Mouse (Mus musculus) forebrain, embryonic 13.5 days (tissue): ENCODE results near the gene Rpf2. TPM values are rescaled to one million over a fixed set of nuclear protein-coding genes. Genes with fewer than 3 reads are reported as not detected.

Experiments used
- ATAC-seq: fragments of 200-750 bp; cut with Nextera tagmentation; 2 replicates; pipeline ENCODE4 v1.8.0; 2017
- H3K27ac ChIP-seq: fragments of 300-500 bp; sonication (generic); 2 replicates; pipeline ENCODE4 v1.5.1; 2015; ENCODE audit warnings: inconsistent platforms, mild to moderate bottlenecking, moderate library complexity
- H3K27me3 ChIP-seq: fragments of 300-500 bp; sonication (generic); 2 replicates; pipeline ENCODE4 v1.6.1; 2015; ENCODE audit warnings: mild to moderate bottlenecking, inconsistent platforms
- H3K36me3 ChIP-seq: fragments of 300-500 bp; sonication (generic); 2 replicates; pipeline ENCODE4 v1.6.1; 2015; ENCODE audit warnings: mild to moderate bottlenecking, inconsistent platforms; ENCODE audit not compliant: poor library complexity, severe bottlenecking
- H3K4me1 ChIP-seq: fragments of 300-500 bp; sonication (generic); 2 replicates; pipeline ENCODE4 v1.6.1; 2015; ENCODE audit warnings: inconsistent platforms
- H3K4me2 ChIP-seq: fragments of 300-500 bp; sonication (generic); 2 replicates; pipeline ENCODE4 v1.6.1; 2015; ENCODE audit warnings: inconsistent platforms, mild to moderate bottlenecking, moderate library complexity
- H3K4me3 ChIP-seq: fragments of 300-500 bp; sonication (generic); 2 replicates; pipeline ENCODE4 v1.5.1; 2015; ENCODE audit warnings: mild to moderate bottlenecking, inconsistent platforms
- H3K9ac ChIP-seq: fragments of 300-500 bp; sonication (generic); 2 replicates; pipeline ENCODE4 v1.6.1; 2015; ENCODE audit warnings: mild to moderate bottlenecking, inconsistent platforms
- H3K9me3 ChIP-seq: fragments of 300-500 bp; sonication (generic); replicated peaks from 2 replicates; pipeline ENCODE4 v1.6.1; 2016; ENCODE audit warnings: inconsistent platforms
- WGBS: fragments of 180-500 bp; shearing (Covaris S2); methylation state at CpG from one replicate; pipeline ENCODE4 v1.1.7; 2015; 5-methylcytosine and 5-hydroxymethylcytosine counted together
- polyA plus RNA-seq: library from polyadenylated mRNA; unstranded; fragments of >200 nt; fragmentation: Nextera tagmentation; extraction: Ambion mirVana; gene quantifications from 2 replicates; pipeline ENCODE4 v1.2.1, GENCODE M21; 2015

Rpf2 gene
- polyA plus RNA-seq, 1 experiment from 2014 or later: 84.4 TPM

DNA sequence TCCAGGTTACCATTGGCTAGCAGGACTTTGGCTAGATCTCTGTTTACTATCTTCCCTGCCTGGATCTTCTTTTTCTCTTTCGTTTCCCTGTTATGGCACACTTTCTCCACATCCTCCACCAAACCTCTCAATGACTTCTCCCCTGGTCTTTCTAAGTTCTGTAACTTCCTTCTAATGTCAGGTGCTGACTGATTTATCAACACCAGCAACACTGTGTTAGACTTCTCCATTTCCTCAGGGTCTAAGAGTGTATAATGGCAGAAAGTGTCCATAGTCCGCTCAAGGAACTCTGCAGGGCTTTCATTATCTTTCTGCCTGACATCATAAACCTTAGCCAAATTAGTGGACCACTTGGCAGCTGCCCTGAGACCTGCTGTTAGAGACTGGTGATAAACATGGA, 57.1 kb downstream of the Rpf2 start:
- Histone ChIP-seq H3K9me3 (no peaks in the 10 kb centered on the region), H3K27ac (no peak overlapping the region), H3K4me1 (no peaks in the 10 kb centered on the region), H3K4me3 (no peak overlapping the region), H3K9ac (no peak overlapping the region), H3K27me3 (no peaks in the 10 kb centered on the region), H3K4me2 (no peak overlapping the region), H3K36me3 (no peaks in the 10 kb centered on the region)
- no peak for ATAC-seq
- WGBS: 93% methylated on average over 2 of the region's 2 CpGs

DNA sequence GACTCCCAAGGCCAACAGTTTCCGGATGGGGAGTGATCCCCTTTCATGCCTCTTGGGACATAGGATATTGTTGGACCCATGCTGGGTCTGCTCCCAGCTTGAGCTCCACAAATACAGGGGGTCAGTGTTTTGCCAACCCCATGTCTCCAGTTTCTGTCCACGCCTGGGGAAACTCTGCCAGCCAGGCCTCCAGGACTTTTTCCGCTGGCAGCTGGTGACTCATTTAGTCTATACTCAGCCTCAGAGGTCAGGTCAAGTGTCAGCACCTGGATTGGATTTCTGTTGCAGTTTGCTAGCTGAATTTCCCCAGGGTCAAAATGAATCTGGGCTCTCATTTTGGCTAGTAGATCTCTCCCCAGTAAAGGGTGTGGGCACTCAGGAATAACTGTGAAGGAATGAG, 58.0 kb downstream of the Rpf2 start:
- ATAC-seq: no peak
- H3K9me3 ChIP-seq: no peaks in the 10 kb centered on the region
- H3K36me3 ChIP-seq: no peaks in the 10 kb centered on the region
- no peak overlapping the region for H3K4me3 ChIP-seq
- no peak overlapping the region for H3K27ac ChIP-seq
- H3K9ac ChIP-seq: no peak overlapping the region
- H3K4me2 ChIP-seq: no peak overlapping the region
- no peaks in the 10 kb centered on the region for H3K27me3 ChIP-seq
- 87% methylated on average over 3 of the region's 3 CpGs for WGBS
- no peaks in the 10 kb centered on the region for H3K4me1 ChIP-seq

DNA sequence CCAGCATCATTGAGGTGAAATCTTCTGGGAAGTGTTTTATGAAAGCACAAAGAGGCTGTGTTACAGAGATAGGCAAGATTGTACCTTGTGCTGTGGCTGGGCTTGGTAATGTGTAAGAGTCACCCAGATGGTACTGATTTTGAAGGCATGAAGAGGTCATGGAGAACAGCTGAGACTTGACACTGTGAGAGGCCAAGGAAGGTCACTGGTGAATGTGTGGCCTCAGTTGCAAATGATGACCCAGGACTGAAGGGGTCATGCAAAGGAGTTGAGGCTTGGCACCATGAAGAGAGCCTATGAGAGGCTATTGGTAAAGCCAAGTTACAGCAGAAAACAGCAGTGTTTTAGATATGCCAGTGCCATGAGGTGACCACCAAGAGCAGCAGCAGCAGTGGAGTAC, 60.9 kb downstream of the Rpf2 start:
- H3K27ac ChIP-seq: no peak overlapping the region
- no peak for ATAC-seq
- no peaks in the 10 kb centered on the region for H3K27me3 ChIP-seq
- no peaks in the 10 kb centered on the region for H3K36me3 ChIP-seq
- no peaks in the 10 kb centered on the region for H3K9me3 ChIP-seq
- no peak overlapping the region for H3K4me3 ChIP-seq
- H3K4me1 ChIP-seq: no peaks in the 10 kb centered on the region
- no peak overlapping the region for H3K4me2 ChIP-seq
- H3K9ac ChIP-seq: no peak overlapping the region

DNA sequence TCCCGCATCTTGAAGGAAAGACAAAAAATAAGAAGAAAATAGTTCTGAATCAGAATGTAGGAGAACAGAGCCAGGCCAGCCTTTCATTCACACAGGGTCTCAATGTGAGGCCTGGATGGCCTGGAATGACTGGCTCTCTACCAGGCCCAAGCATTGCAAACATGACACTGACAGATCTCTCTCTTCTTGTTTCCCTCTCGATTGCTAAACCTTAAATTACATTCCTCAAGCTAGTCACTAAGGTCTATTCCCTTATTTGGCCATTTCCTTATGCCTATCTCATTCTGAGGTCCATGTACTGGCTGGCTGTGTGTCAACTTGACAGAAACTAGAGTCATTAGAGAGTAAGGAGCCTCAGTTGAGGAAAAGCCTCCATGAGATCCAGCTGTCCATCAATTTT, 66.8 kb downstream of the Rpf2 start:
- Histone ChIP-seq H3K4me2 (no peak overlapping the region), H3K4me3 (no peak overlapping the region), H3K9ac (no peak overlapping the region), H3K9me3 (no peaks in the 10 kb centered on the region), H3K36me3 (no peaks in the 10 kb centered on the region), H3K27ac (no peak overlapping the region), H3K27me3 (no peaks in the 10 kb centered on the region), H3K4me1 (no peaks in the 10 kb centered on the region)
- 89% methylated on average over 2 of the region's 2 CpGs for WGBS
- no peak for ATAC-seq

DNA sequence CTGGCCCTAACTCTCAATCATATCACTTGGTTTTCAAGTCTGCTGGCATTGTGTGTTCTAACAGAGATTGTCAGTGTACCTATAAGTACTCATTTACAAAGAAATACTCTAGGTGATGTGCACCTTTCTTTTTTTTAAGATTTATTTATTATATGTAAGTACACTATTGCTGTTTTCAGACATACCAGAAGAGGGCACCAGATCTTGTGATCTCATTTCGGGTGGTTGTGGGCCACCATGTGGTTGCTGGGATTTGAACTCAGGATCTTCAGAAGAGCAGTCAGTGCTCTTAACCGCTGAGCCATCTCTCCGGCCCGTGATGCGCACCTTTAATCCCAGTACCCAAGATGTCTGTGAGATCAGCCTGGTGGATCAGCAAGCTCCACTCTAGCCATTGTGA, 67.7 kb downstream of the Rpf2 start:
- no peak for ATAC-seq
- Histone ChIP-seq H3K36me3 (no peaks in the 10 kb centered on the region), H3K9me3 (no peaks in the 10 kb centered on the region), H3K4me2 (no peak overlapping the region), H3K27ac (no peak overlapping the region), H3K4me3 (no peak overlapping the region), H3K4me1 (no peaks in the 10 kb centered on the region), H3K27me3 (no peaks in the 10 kb centered on the region), H3K9ac (no peak overlapping the region)
- 93% methylated on average over 5 of the region's 5 CpGs for WGBS

DNA sequence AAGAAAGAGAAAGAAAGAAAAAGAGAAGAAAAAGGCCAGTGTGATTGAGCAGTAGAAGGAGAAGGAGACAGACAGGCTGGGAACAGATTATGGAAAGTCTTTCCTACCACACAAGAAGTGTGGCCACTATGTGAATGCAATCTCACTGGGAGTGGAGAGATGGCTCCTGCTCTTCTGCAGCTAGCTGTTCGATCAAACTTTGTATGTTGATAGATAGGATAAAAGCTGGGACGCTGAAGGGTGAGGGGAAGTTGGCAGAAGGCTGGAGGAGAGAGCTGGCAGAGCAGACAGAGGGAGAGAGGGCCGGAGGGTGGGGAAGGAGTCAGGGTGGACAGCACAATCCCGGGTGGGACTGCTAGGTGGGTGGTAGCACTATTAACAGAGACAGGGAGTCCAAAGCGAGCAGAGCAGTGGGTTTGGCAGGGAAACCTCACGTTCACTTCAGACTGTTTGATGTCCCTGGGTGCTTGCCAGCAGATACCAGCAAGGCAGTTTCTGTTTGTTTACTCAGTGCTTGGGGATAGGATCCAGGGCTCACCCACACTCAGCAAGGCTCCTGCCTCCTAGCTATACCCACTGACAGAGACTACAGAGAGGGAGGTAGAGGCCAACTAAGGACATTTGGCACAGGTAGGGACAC, 69.4 kb downstream of the Rpf2 start:
- Histone ChIP-seq H3K9me3 (no peaks in the 10 kb centered on the region), H3K27me3 (no peaks in the 10 kb centered on the region), H3K9ac (no peak overlapping the region), H3K36me3 (no peaks in the 10 kb centered on the region), H3K4me2 (no peak overlapping the region), H3K27ac (no peak overlapping the region), H3K4me1 (no peaks in the 10 kb centered on the region), H3K4me3 (no peak overlapping the region)
- no peak for ATAC-seq
- 50% methylated on average over 6 of the region's 6 CpGs for WGBS

Other genes with a start within 250 kb of the Rpf2 start
- gene Mfsd4b1, start 221.8 kb downstream of the Rpf2 start, polyA plus RNA-seq: not detected in 2 replicates
- gene Slc16a10, start 104.8 kb downstream of the Rpf2 start, polyA plus RNA-seq: 3.1 and 6.8 TPM in 2 replicates
- 116 and 122 TPM in 2 replicates for gene Gtf3c6, start 11.1 kb upstream of the Rpf2 start, polyA plus RNA-seq
- gene Amd1, start 55.1 kb upstream of the Rpf2 start, polyA plus RNA-seq: 53.4 and 55.9 TPM in 2 replicates
- 11.2 and 11.3 TPM in 2 replicates for gene Cdk19, start 92.5 kb upstream of the Rpf2 start, polyA plus RNA-seq